Mouse (Mus musculus) pancreas, adult 10 weeks (tissue): ENCODE results near the gene Smim8. TPM values are rescaled to one million over a fixed set of nuclear protein-coding genes. Genes with fewer than 3 reads are reported as not detected.

Source experiments
- polyA plus RNA-seq: library from polyadenylated mRNA; stranded (reverse); fragments of 350-450 nt; fragmentation: Illumina TruSeq; extraction: RNeasy Lipid Tissue Mini Kit (QIAGEN cat#74804); gene quantifications from one replicate; pipeline ENCODE4 v1.2.3, GENCODE M21; 2015; ENCODE audit warnings: low read depth, low replicate concordance; ENCODE audit not compliant: insufficient read depth

Gene Smim8
- polyA plus RNA-seq = 4.1 TPM

GRCm38 (mm10) chr4:34777677-34778527 is at the start of gene Smim8:
Gene Smim8, minus strand, starts transcription at chr4:34778423.

GRCm38 (mm10) chr4:34756163-34756562 is 22.1 kb downstream of the Smim8 start, which contains the start of gene Gm136:
Gene Gm136, minus strand, starts transcription at chr4:34756263.

GRCm38 (mm10) chr4:34729851-34730341 is 48.3 kb downstream of the Smim8 start, which contains the start of gene Cfap206:
Gene Cfap206, minus strand, starts transcription at chr4:34730206.

Other genes with a start within 250 kb of the Smim8 start
- gene Akirin2, start 227.5 kb downstream of the Smim8 start, polyA plus RNA-seq = 10.3 TPM
- 6.5 TPM for gene Orc3, start 163.5 kb downstream of the Smim8 start, polyA plus RNA-seq
- 4.4 TPM for gene Rars2, start 163.5 kb downstream of the Smim8 start, polyA plus RNA-seq
- 7.2 TPM for gene Slc35a1, start 91.0 kb downstream of the Smim8 start, polyA plus RNA-seq
- not detected for gene Cfap206, start 48.2 kb downstream of the Smim8 start, polyA plus RNA-seq
- gene Gm136, start 22.2 kb downstream of the Smim8 start, polyA plus RNA-seq = not detected
- gene Zfp292, start 104.5 kb upstream of the Smim8 start, polyA plus RNA-seq = 5.1 TPM
- not detected for gene Cga, start 115.4 kb upstream of the Smim8 start, polyA plus RNA-seq